Mouse (Mus musculus): ENCODE measurements around the gene Timm17a. TPM values are rescaled to one million over a fixed set of nuclear protein-coding genes. Genes with fewer than 3 reads are reported as not detected.

Gene Timm17a
- polyA plus RNA-seq, 1 experiment from 2014 or later: 138 TPM

GRCm38 (mm10) chr1:135323367-135323901 lies 9.9 kb upstream of the Timm17a start:
- no peaks in the 10 kb centered on the region for H3K36me3 ChIP-seq (replicated peaks)
- H3K4me2 ChIP-seq: no peak overlapping the region
- no peaks in the 10 kb centered on the region for H3K9me3 ChIP-seq
- H3K4me1 ChIP-seq: no peaks in the 10 kb centered on the region
- ATAC-seq (replicated peaks): no peak
- no peak overlapping the region for H3K9ac ChIP-seq
- no peak overlapping the region for H3K4me3 ChIP-seq
- H3K27ac ChIP-seq: no peak overlapping the region
- 89% methylated on average over 7 of the region's 7 CpGs for WGBS
- H3K27me3 ChIP-seq (replicated peaks): peaks cover 3% of the 10 kb centered on the region; the same call in 1 of the 2 replicates

- no peak overlapping the region for H3K27ac ChIP-seq
- H3K4me2 ChIP-seq: peak overlapping the region; percentile 81
- WGBS: 91% methylated on average over 4 of the region's 4 CpGs
- peaks cover 4% of the 10 kb centered on the region for H3K27me3 ChIP-seq (replicated peaks)
- no peak for ATAC-seq (replicated peaks)
- H3K9ac ChIP-seq: 0 out of 2 replicates have a peak overlapping the region, but pooled peaks have one; percentile 96
- H3K36me3 ChIP-seq (replicated peaks): peaks cover 14% of the 10 kb centered on the region
- peak overlapping the region; percentile 81 for H3K4me3 ChIP-seq
- H3K9me3 ChIP-seq: no peaks in the 10 kb centered on the region
- H3K4me1 ChIP-seq: peaks cover 21% of the 10 kb centered on the region
Measured at GRCm38 (mm10) chr1:135312201-135312600, 1.4 kb downstream of the Timm17a start.

GRCm38 (mm10) chr1:135311356-135311755 lies 2.2 kb downstream of the Timm17a start:
- Histone ChIP-seq H3K27me3 (replicated peaks) (peaks cover under 1% of the 10 kb centered on the region), H3K4me1 (peaks cover 21% of the 10 kb centered on the region), H3K36me3 (replicated peaks) (peaks cover 17% of the 10 kb centered on the region), H3K9ac (no peak overlapping the region), H3K4me2 (no peak overlapping the region), H3K4me3 (no peak overlapping the region), H3K27ac (no peak overlapping the region), H3K9me3 (no peaks in the 10 kb centered on the region)
- ATAC-seq (replicated peaks): no peak
- WGBS: 84% methylated on average over 6 of the region's 6 CpGs

- no peak overlapping the region for H3K4me3 ChIP-seq
- no peak; the same call in 1 of the 2 replicates for ATAC-seq (replicated peaks)
- H3K36me3 ChIP-seq (replicated peaks): peaks cover 8% of the 10 kb centered on the region; the same call in 1 of the 2 replicates
- no peak overlapping the region for H3K27ac ChIP-seq
- H3K4me1 ChIP-seq: no peaks in the 10 kb centered on the region
- WGBS: 68% methylated on average over 5 of the region's 5 CpGs
- no peaks in the 10 kb centered on the region for H3K27me3 ChIP-seq (replicated peaks)
- no peak overlapping the region for H3K4me2 ChIP-seq
- no peaks in the 10 kb centered on the region for H3K9me3 ChIP-seq
- H3K9ac ChIP-seq: no peak overlapping the region
Measured at GRCm38 (mm10) chr1:135290908-135291307, 22.7 kb downstream of the Timm17a start.

GRCm38 (mm10) chr1:135286311-135286710 lies 27.3 kb downstream of the Timm17a start:
- 91% methylated on average over 2 of the region's 2 CpGs for WGBS

GRCm38 (mm10) chr1:135283826-135284291 lies 29.7 kb downstream of the Timm17a start, which contains the start of gene Rnpep:
TSS of gene Rnpep (minus strand) at chr1:135284084.
- H3K36me3 ChIP-seq (replicated peaks): no peaks in the 10 kb centered on the region; the same call in 1 of the 2 replicates
- H3K4me1 ChIP-seq: peaks cover 25% of the 10 kb centered on the region
- peak; percentile 91 for ATAC-seq (replicated peaks)
- peak within 1 kb of the TSS; percentile 70 for H3K4me2 ChIP-seq
- under 1% methylated on average over 38 of the region's 39 CpGs for WGBS
- H3K27me3 ChIP-seq (replicated peaks): no peaks in the 10 kb centered on the region
- peak within 1 kb of the TSS; percentile 87 for H3K27ac ChIP-seq
- peak within 1 kb of the TSS; percentile 86 for H3K9ac ChIP-seq
- peak within 1 kb of the TSS; percentile 55 for H3K4me3 ChIP-seq
- H3K9me3 ChIP-seq: no peaks in the 10 kb centered on the region

More at GRCm38 (mm10) chr1:135286311-135286710, 27.3 kb downstream of the Timm17a start:
- no peak for ATAC-seq (replicated peaks)
- H3K4me2 ChIP-seq: no peak overlapping the region
- no peaks in the 10 kb centered on the region for H3K9me3 ChIP-seq
- H3K27me3 ChIP-seq (replicated peaks): no peaks in the 10 kb centered on the region
- H3K4me1 ChIP-seq: peaks cover 17% of the 10 kb centered on the region
- H3K4me3 ChIP-seq: no peak overlapping the region
- no peak overlapping the region for H3K27ac ChIP-seq
- no peak overlapping the region for H3K9ac ChIP-seq
- no peaks in the 10 kb centered on the region for H3K36me3 ChIP-seq (replicated peaks)

GRCm38 (mm10) chr1:135283287-135283825 lies 30.2 kb downstream of the Timm17a start:
- H3K4me1 ChIP-seq: peaks cover 25% of the 10 kb centered on the region
- WGBS: under 1% methylated on average over 48 of the region's 48 CpGs
- no peaks in the 10 kb centered on the region for H3K27me3 ChIP-seq (replicated peaks)
- no peaks in the 10 kb centered on the region for H3K9me3 ChIP-seq
- H3K4me3 ChIP-seq: peak overlapping the region; percentile 55
- no peaks in the 10 kb centered on the region; the same call in 1 of the 2 replicates for H3K36me3 ChIP-seq (replicated peaks)
- peak overlapping the region; percentile 86 for H3K9ac ChIP-seq
- H3K4me2 ChIP-seq: peak overlapping the region; percentile 70
- peak; percentile 82 for ATAC-seq (replicated peaks)
- H3K27ac ChIP-seq: peak overlapping the region; percentile 87

- Histone ChIP-seq H3K4me3 (peak overlapping the region; percentile 55), H3K9ac (peak overlapping the region; percentile 86), H3K9me3 (no peaks in the 10 kb centered on the region), H3K27ac (peak overlapping the region; percentile 87), H3K36me3 (replicated peaks) (no peaks in the 10 kb centered on the region; the same call in 1 of the 2 replicates), H3K27me3 (replicated peaks) (no peaks in the 10 kb centered on the region), H3K4me2 (peak overlapping the region; percentile 70), H3K4me1 (peaks cover 25% of the 10 kb centered on the region)
- no peak for ATAC-seq (replicated peaks)
- 38% methylated on average over 13 of the region's 13 CpGs for WGBS
Measured at GRCm38 (mm10) chr1:135282536-135283286, 30.9 kb downstream of the Timm17a start.

- no peak for ATAC-seq (replicated peaks)
- 96% methylated on average over 17 of the region's 17 CpGs for WGBS
Measured at GRCm38 (mm10) chr1:135281841-135282240, 31.7 kb downstream of the Timm17a start.

GRCm38 (mm10) chr1:135280646-135281045 lies 32.9 kb downstream of the Timm17a start:
- WGBS: 66% methylated on average over 9 of the region's 9 CpGs
- Histone ChIP-seq H3K27me3 (replicated peaks) (no peaks in the 10 kb centered on the region), H3K9me3 (no peaks in the 10 kb centered on the region), H3K4me3 (no peak overlapping the region), H3K36me3 (replicated peaks) (peaks cover 15% of the 10 kb centered on the region; the same call in 1 of the 2 replicates), H3K4me2 (no peak overlapping the region), H3K9ac (no peak overlapping the region), H3K4me1 (peaks cover 25% of the 10 kb centered on the region), H3K27ac (no peak overlapping the region)
- ATAC-seq (replicated peaks): no peak

More at GRCm38 (mm10) chr1:135281841-135282240, 31.7 kb downstream of the Timm17a start:
- peaks cover 25% of the 10 kb centered on the region for H3K4me1 ChIP-seq
- H3K36me3 ChIP-seq (replicated peaks): peaks cover 6% of the 10 kb centered on the region; the same call in 1 of the 2 replicates
- no peaks in the 10 kb centered on the region for H3K27me3 ChIP-seq (replicated peaks)
- H3K27ac ChIP-seq: no peak overlapping the region
- H3K4me3 ChIP-seq: no peak overlapping the region
- H3K9me3 ChIP-seq: no peaks in the 10 kb centered on the region
- H3K9ac ChIP-seq: no peak overlapping the region
- 0 out of 2 replicates have a peak overlapping the region, but pooled peaks have one; percentile 70 for H3K4me2 ChIP-seq

- 93% methylated on average over 9 of the region's 9 CpGs for WGBS
- no peak for ATAC-seq (replicated peaks)
Measured at GRCm38 (mm10) chr1:135271371-135271770, 42.2 kb downstream of the Timm17a start.

More at GRCm38 (mm10) chr1:135271371-135271770, 42.2 kb downstream of the Timm17a start:
- H3K4me2 ChIP-seq: no peak overlapping the region
- H3K4me1 ChIP-seq: no peaks in the 10 kb centered on the region
- H3K27ac ChIP-seq: no peak overlapping the region
- H3K9ac ChIP-seq: no peak overlapping the region
- peaks cover 22% of the 10 kb centered on the region; the same call in 1 of the 2 replicates for H3K36me3 ChIP-seq (replicated peaks)
- no peaks in the 10 kb centered on the region for H3K27me3 ChIP-seq (replicated peaks)
- no peaks in the 10 kb centered on the region for H3K9me3 ChIP-seq
- H3K4me3 ChIP-seq: no peak overlapping the region
